Mouse (Mus musculus) frontal cortex, postnatal 36 days (tissue): ENCODE measurements around the gene Lrrc47.

Experiments
- DNase-seq, 2 experiments: peaks; one replicate each; pipeline ENCODE4 v3.0.0; 2022; ENCODE audit warnings: low spot score in 2 of 2

Lrrc47 gene

GRCm38 (mm10) chr4:154011646-154012089 is at the start of gene Lrrc47:
TSS of gene Lrrc47 (plus strand) at chr4:154011731.
- DNase-seq: peak; percentile 85

GRCm38 (mm10) chr4:153962631-153963030 is 48.9 kb upstream of the Lrrc47 start:
- peak; percentile 44 to 70 for DNase-seq

GRCm38 (mm10) chr4:153966651-153967050 is 44.9 kb upstream of the Lrrc47 start:
- DNase-seq: no peak

- no peak for DNase-seq
These were observed 44.0 kb upstream of the Lrrc47 start for GRCm38 (mm10) chr4:153967556-153967955.

- DNase-seq: no peak
These were observed 43.5 kb upstream of the Lrrc47 start for GRCm38 (mm10) chr4:153968063-153968462.

GRCm38 (mm10) chr4:153974431-153975291 is 36.9 kb upstream of the Lrrc47 start, which contains the start of the genes Dffb and Cep104:
TSS of gene Dffb (minus strand) at chr4:153975126.
TSS of gene Cep104 (plus strand) at chr4:153975194.
- DNase-seq: peak; percentile 97

- DNase-seq: no peak
These were observed 36.3 kb upstream of the Lrrc47 start for GRCm38 (mm10) chr4:153975292-153975662.

GRCm38 (mm10) chr4:153975768-153976167 is 35.8 kb upstream of the Lrrc47 start:
- no peak for DNase-seq

GRCm38 (mm10) chr4:153979243-153979642 is 32.3 kb upstream of the Lrrc47 start:
- no peak for DNase-seq

GRCm38 (mm10) chr4:153980470-153980869 is 31.1 kb upstream of the Lrrc47 start:
- peak in 1 of 2 experiments; percentile 19 for DNase-seq

- no peak for DNase-seq
These were observed 18.8 kb upstream of the Lrrc47 start for GRCm38 (mm10) chr4:153992715-153993114.

GRCm38 (mm10) chr4:153993505-153993904 is 18.0 kb upstream of the Lrrc47 start:
- no peak for DNase-seq

- DNase-seq: no peak
These were observed 6.0 kb upstream of the Lrrc47 start for GRCm38 (mm10) chr4:154005488-154005887.

GRCm38 (mm10) chr4:154006264-154006663 is 5.3 kb upstream of the Lrrc47 start:
- DNase-seq: no peak

- no peak for DNase-seq
These were observed 3.8 kb upstream of the Lrrc47 start for GRCm38 (mm10) chr4:154007759-154008158.

- no peak for DNase-seq
These were observed 455 bp upstream of the Lrrc47 start for GRCm38 (mm10) chr4:154010907-154011645.

GRCm38 (mm10) chr4:154012132-154012882 is 776 bp downstream of the Lrrc47 start:
- no peak for DNase-seq

- no peak for DNase-seq
These were observed 3.9 kb downstream of the Lrrc47 start for GRCm38 (mm10) chr4:154015476-154015875.

GRCm38 (mm10) chr4:154019571-154019970 is 8.0 kb downstream of the Lrrc47 start:
- DNase-seq: peak in 1 of 2 experiments; percentile 45

GRCm38 (mm10) chr4:154021432-154021831 is 9.9 kb downstream of the Lrrc47 start:
- no peak for DNase-seq

- DNase-seq: no peak
These were observed 10.9 kb downstream of the Lrrc47 start for GRCm38 (mm10) chr4:154022407-154022806.

- DNase-seq: no peak
These were observed 11.3 kb downstream of the Lrrc47 start for GRCm38 (mm10) chr4:154022844-154023243.
